Mouse (Mus musculus): ENCODE results near the gene Crym. TPM values are rescaled to one million over a fixed set of nuclear protein-coding genes. Genes with fewer than 3 reads are reported as not detected.

Gene Crym
- 10 to 100 TPM; 74.1 to 80.6 TPM for total RNA-seq (2021)
- long read RNA-seq, experiment 1, transcript Crym-201 (8 exons, 1,383 nt) = major isoform, 21 of 25 reads
- long read RNA-seq, experiment 1, partial matches to known transcripts = 3 of 25 reads
- long read RNA-seq, experiment 1, other reads (novel, unspliced or antisense) = 1 of 25 reads
- long read RNA-seq, experiment 2, transcript Crym-201 (8 exons, 1,383 nt) = major isoform, 8 of 18 reads
- long read RNA-seq, experiment 2, partial matches to known transcripts = 4 of 18 reads
- long read RNA-seq, experiment 2, other reads (novel, unspliced or antisense) = 6 of 18 reads

GRCm38 (mm10) chr7:120201771-120202170, at the start of gene Crym:
TSS of gene Crym (minus strand) at chr7:120202111.
- H3K27ac ChIP-seq = peak within 1 kb of the TSS; percentile 40; the same call in 1 of the 2 replicates
- peak within 1 kb of the TSS; percentile 44 for H3K4me3 ChIP-seq
- TF ChIP-seq CTCF (IDR thresholded peaks at IDR 0.05) = no peak
- peak; percentile 24 to 57 for DNase-seq (ENCODE audit: extremely low spot score in 1 of 2, low spot score in 2 of 2)
- intact Hi-C loops (cut with DNase I) = loop anchor here (2.0 to 5.0 kb wide), 2 partner anchors 126 to 353 kb away; partner anchors contain the start of gene Abca15

- H3K27ac ChIP-seq = no peak overlapping the region
- DNase-seq (ENCODE audit: extremely low spot score in 1 of 2, low spot score in 2 of 2) = no peak
- intact Hi-C loops (cut with DNase I) = no loop called here
- no peak overlapping the region for H3K4me3 ChIP-seq
- peak; percentile 47 for TF ChIP-seq CTCF (IDR thresholded peaks at IDR 0.05)
These were observed 39.2 kb upstream of the Crym start for GRCm38 (mm10) chr7:120241092-120241491.

GRCm38 (mm10) chr7:120228541-120228940, 26.6 kb upstream of the Crym start:
- peak in 1 of 2 experiments; percentile 14 for DNase-seq (ENCODE audit: extremely low spot score in 1 of 2, low spot score in 2 of 2)
- no peak for TF ChIP-seq CTCF (IDR thresholded peaks at IDR 0.05)
- no peak overlapping the region for H3K4me3 ChIP-seq
- intact Hi-C loops (cut with DNase I) = no loop called here
- no peak overlapping the region for H3K27ac ChIP-seq

- DNase-seq (ENCODE audit: extremely low spot score in 1 of 2, low spot score in 2 of 2) = no peak
- no peak for TF ChIP-seq CTCF (IDR thresholded peaks at IDR 0.05)
- intact Hi-C loops (cut with DNase I) = no loop called here
- H3K27ac ChIP-seq = no peak overlapping the region
- H3K4me3 ChIP-seq = no peak overlapping the region
These were observed 4.1 kb upstream of the Crym start for GRCm38 (mm10) chr7:120205989-120206388.

- intact Hi-C loops (cut with DNase I) = loop anchor here (1.0 to 5.0 kb wide), 3 partner anchors 79 to 355 kb away; partner anchors contain the start of gene Abca15
- Histone ChIP-seq H3K27ac (no peak within 1 kb of the TSS), H3K4me3 (no peak within 1 kb of the TSS)
- no peak; the same call in none of the 2 replicates for TF ChIP-seq CTCF (IDR thresholded peaks at IDR 0.05)
- DNase-seq (ENCODE audit: extremely low spot score in 1 of 2, low spot score in 2 of 2) = peak; percentile 87 to 93
These were observed 1.9 kb upstream of the Crym start, which contains the start of gene Abca14 for GRCm38 (mm10) chr7:120203789-120204188. TSS of gene Abca14 (plus strand) at chr7:120203961.

GRCm38 (mm10) chr7:120201231-120201744, 623 bp downstream of the Crym start:
- intact Hi-C loops (cut with DNase I) = loop anchor here (5.0 kb wide), 1 partner anchor 126 kb away; the partner anchor contains the start of gene Abca15
- Histone ChIP-seq H3K27ac (peak overlapping the region; percentile 40; the same call in 1 of the 2 replicates), H3K4me3 (peak overlapping the region; percentile 44)
- DNase-seq (ENCODE audit: extremely low spot score in 1 of 2, low spot score in 2 of 2) = no peak
- no peak for TF ChIP-seq CTCF (IDR thresholded peaks at IDR 0.05)

GRCm38 (mm10) chr7:120195207-120195606, 6.7 kb downstream of the Crym start:
- Histone ChIP-seq H3K27ac (no peak overlapping the region), H3K4me3 (no peak overlapping the region)
- DNase-seq (ENCODE audit: extremely low spot score in 1 of 2, low spot score in 2 of 2) = no peak
- intact Hi-C loops (cut with DNase I) = no loop called here
- no peak for TF ChIP-seq CTCF (IDR thresholded peaks at IDR 0.05)

GRCm38 (mm10) chr7:120192816-120193215, 9.1 kb downstream of the Crym start:
- intact Hi-C loops (cut with DNase I) = no loop called here
- H3K27ac ChIP-seq = no peak overlapping the region
- DNase-seq (ENCODE audit: extremely low spot score in 1 of 2, low spot score in 2 of 2) = no peak
- no peak overlapping the region for H3K4me3 ChIP-seq
- no peak for TF ChIP-seq CTCF (IDR thresholded peaks at IDR 0.05)

GRCm38 (mm10) chr7:120192207-120192606, 9.7 kb downstream of the Crym start:
- no peak for DNase-seq (ENCODE audit: extremely low spot score in 1 of 2, low spot score in 2 of 2)
- no peak overlapping the region for H3K4me3 ChIP-seq
- intact Hi-C loops (cut with DNase I) = no loop called here
- TF ChIP-seq CTCF (IDR thresholded peaks at IDR 0.05) = no peak
- H3K27ac ChIP-seq = no peak overlapping the region

GRCm38 (mm10) chr7:120190150-120190665, 11.7 kb downstream of the Crym start:
- intact Hi-C loops (cut with DNase I) = no loop called here
- Histone ChIP-seq H3K4me3 (no peak overlapping the region), H3K27ac (no peak overlapping the region)
- TF ChIP-seq CTCF (IDR thresholded peaks at IDR 0.05) = no peak
- no peak for DNase-seq (ENCODE audit: extremely low spot score in 1 of 2, low spot score in 2 of 2)

- H3K27ac ChIP-seq = no peak overlapping the region
- intact Hi-C loops (cut with DNase I) = no loop called here
- TF ChIP-seq CTCF (IDR thresholded peaks at IDR 0.05) = no peak
These were observed 12.4 kb downstream of the Crym start for GRCm38 (mm10) chr7:120189369-120190149.

GRCm38 (mm10) chr7:120188946-120189345, 13.0 kb downstream of the Crym start:
- no peak for TF ChIP-seq CTCF (IDR thresholded peaks at IDR 0.05)
- intact Hi-C loops (cut with DNase I) = no loop called here
- Histone ChIP-seq H3K27ac (no peak overlapping the region), H3K4me3 (no peak overlapping the region)
- DNase-seq (ENCODE audit: extremely low spot score in 1 of 2, low spot score in 2 of 2) = no peak

More at GRCm38 (mm10) chr7:120189369-120190149, 12.4 kb downstream of the Crym start:
- H3K4me3 ChIP-seq = no peak overlapping the region
- no peak for DNase-seq (ENCODE audit: extremely low spot score in 1 of 2, low spot score in 2 of 2)
